15 mouse cellular contexts compared by ENCODE assay signal in genomic region chr4:142066576-142066975, GRCm38 (mm10). TPM values are rescaled to one million over a fixed set of nuclear protein-coding genes. Genes with fewer than 3 reads are reported as not detected.
DNase-seq lines count a peak whose midpoint lies in the region; ATAC-seq and TF ChIP-seq lines count a peak whose summit lies in the region.
"Had no signal": no experiment of that assay in that cellular context is flagged by ENCODE, and none has a peak within 500 bp of the region (broad histone marks: within the 10 kb centered on the region; RNA-seq: fewer than 3 reads in every experiment).

No protein-coding gene starts in this region.

- 43% methylated on average over 4 of the region's 4 CpGs for WGBS in cerebellum, adult 2 months
- 18% methylated on average over 4 of the region's 4 CpGs for WGBS in kidney, adult 2 months
- WGBS in kidney, embryonic 14.5 days, result 50% methylated on average over 4 of the region's 4 CpGs

- TF ChIP-seq CTCF in cerebellum, adult 2 months (IDR thresholded peaks at IDR 0.05; ENCODE audit: borderline replicate concordance, insufficient read depth, low read depth, low read length), result no peak
- no peak for TF ChIP-seq CTCF in kidney, adult 2 months (conservative IDR thresholded peaks at IDR 0.05; ENCODE audit: insufficient read depth, insufficient read length, low read depth, low read length)

- H3K4me2 ChIP-seq in kidney, embryonic 14.5 days (replicated peaks; ENCODE audit: low read depth, low read length), result no peak overlapping the region
- H3K4me2 ChIP-seq: embryonic facial prominence, embryonic 15.5 days; hindbrain, embryonic 14.5 days had no signal

- intact Hi-C loops in left cerebral cortex, postnatal 4 days (cut with DNase I), result no loop called here

- no peak overlapping the region for H3K27ac ChIP-seq in cerebellum, adult 2 months (ENCODE audit: insufficient read depth, low read length)
- H3K27ac ChIP-seq in kidney, adult 2 months (ENCODE audit: insufficient read depth, low read depth, low read length), result peak overlapping the region; percentile 57
- no peak overlapping the region for H3K27ac ChIP-seq in kidney, embryonic 14.5 days (ENCODE audit: low read depth, low read length)
- H3K27ac ChIP-seq: hindbrain, embryonic 14.5 days; macrophage had no signal

- H3K9ac ChIP-seq in kidney, embryonic 14.5 days (ENCODE audit: low read depth, low read length), result no peak overlapping the region
- H3K9ac ChIP-seq: embryonic facial prominence, embryonic 15.5 days; forebrain, postnatal 0 days; hindbrain, embryonic 14.5 days had no signal

- DNase-seq in cerebellum, adult 9-11 months, result peak; percentile 45
- no peak for DNase-seq in cerebellum, adult 2 months
- peak; percentile 72 for DNase-seq in kidney, adult 2 months
- DNase-seq in R1 (ENCODE audit: low read depth, low spot score), result peak; percentile 54
- peak; percentile 69 to 77 for DNase-seq in kidney, postnatal 25 days
- DNase-seq in left cerebral cortex, postnatal 4 days, result no peak
- DNase-seq in spleen, postnatal 36 days (ENCODE audit: low spot score in 2 of 2), result no peak
- DNase-seq: cerebellum, postnatal 36 days; forebrain, postnatal 0 days; right cerebral cortex, postnatal 25 days had no signal

- no peaks in the 10 kb centered on the region for H3K9me3 ChIP-seq in kidney, embryonic 14.5 days (ENCODE audit: control insufficient read depth, low read length)
- H3K9me3 ChIP-seq: embryonic facial prominence, embryonic 15.5 days had no signal

- H3K36me3 ChIP-seq in kidney, adult 2 months (ENCODE audit: control insufficient read depth, insufficient read depth, low read length), result no peaks in the 10 kb centered on the region
- H3K36me3 ChIP-seq in kidney, embryonic 14.5 days (ENCODE audit: control insufficient read depth, insufficient read depth, low read length), result no peaks in the 10 kb centered on the region
- H3K36me3 ChIP-seq: embryonic facial prominence, embryonic 15.5 days had no signal

- H3K4me3 ChIP-seq in cerebellum, adult 2 months (replicated peaks; ENCODE audit: insufficient read depth, low read depth, low read length), result no peak overlapping the region
- no peak overlapping the region for H3K4me3 ChIP-seq in kidney, adult 2 months (ENCODE audit: insufficient read depth, low read depth, low read length)
- no peak overlapping the region for H3K4me3 ChIP-seq in kidney, embryonic 14.5 days (ENCODE audit: low read length)
- H3K4me3 ChIP-seq: embryonic facial prominence, embryonic 15.5 days had no signal

- H3K4me1 ChIP-seq in cerebellum, adult 2 months (ENCODE audit: control insufficient read depth, insufficient read depth, low read length), result peaks cover 63% of the 10 kb centered on the region
- H3K4me1 ChIP-seq in kidney, adult 2 months (ENCODE audit: control insufficient read depth, insufficient read depth, low read length), result peaks cover 59% of the 10 kb centered on the region
- H3K4me1 ChIP-seq in kidney, embryonic 14.5 days (ENCODE audit: control insufficient read depth, insufficient read depth, low read length), result peaks cover 10% of the 10 kb centered on the region

- H3K27me3 ChIP-seq in cerebellum, adult 2 months (ENCODE audit: control insufficient read depth, insufficient read depth, low read length), result no peaks in the 10 kb centered on the region
- no peaks in the 10 kb centered on the region for H3K27me3 ChIP-seq in kidney, adult 2 months (replicated peaks; ENCODE audit: control insufficient read depth, insufficient read depth, low read length)
- 0 out of 2 replicates have a peak, but pooled peaks cover 3% of the 10 kb centered on the region for H3K27me3 ChIP-seq in kidney, embryonic 14.5 days (ENCODE audit: control insufficient read depth, insufficient read depth, low read length)
- H3K27me3 ChIP-seq: embryonic facial prominence, embryonic 15.5 days had no signal

- ATAC-seq in kidney, embryonic 14.5 days (ENCODE audit: low FRiP score, low TSS enrichment), result no peak
- ATAC-seq: forebrain, postnatal 0 days had no signal

- TF ChIP-seq POLR2A in cerebellum, adult 2 months (IDR thresholded peaks at IDR 0.05; ENCODE audit: borderline replicate concordance, insufficient read depth, low read length), result no peak
- TF ChIP-seq POLR2A in kidney, adult 2 months (IDR thresholded peaks at IDR 0.05; ENCODE audit: low read depth, low read length), result no peak

RNA-seq across cellular contexts. Expression of gene Tmem51, which starts 17.5 kb away (rescaled TPM):
- polyA plus RNA-seq in cerebellum, adult 2 months (2012; rRNA removed), result 26.2 and 26.3 TPM in 2 replicates
- polyA plus RNA-seq in kidney, adult 2 months (2012; rRNA removed), result 59.6 and 60.4 TPM in 2 replicates
- 16.7 and 23.0 TPM in 2 replicates for polyA plus RNA-seq in kidney, embryonic 14.5 days (2014; fragmentation: Nextera tagmentation; extraction: Ambion mirVana)
- 1 to 10 TPM; 5.2 to 5.5 TPM for total RNA-seq in left cerebral cortex, postnatal 4 days (2021)
- total RNA-seq: MEL had no signal

RNA-seq across cellular contexts. Expression of gene Fhad1, which starts 51.7 kb away (rescaled TPM):
- polyA plus RNA-seq in cerebellum, adult 2 months (2012; rRNA removed), result 2.1 and 3.4 TPM in 2 replicates
- polyA plus RNA-seq in kidney, adult 2 months (2012; rRNA removed), result 0.18 and 0.28 TPM in 2 replicates
- polyA plus RNA-seq in kidney, embryonic 14.5 days (2014; fragmentation: Nextera tagmentation; extraction: Ambion mirVana), result 0.15 and 0.60 TPM in 2 replicates
- total RNA-seq in left cerebral cortex, postnatal 4 days (2021), result 1 to 10 TPM in 1 of 2 experiments, under 1 TPM in 1; 0.90 to 1.1 TPM
- total RNA-seq: MEL had no signal

Comparison
In these comparisons a context has a peak if more than half of its experiments do, and no peak if none do; other contexts are left out.
1. DNase-seq: peak in cerebellum, adult 9-11 months (single experiment), kidney, adult 2 months (single experiment), R1 (single experiment) and kidney, postnatal 25 days (2 of 2); none in cerebellum, adult 2 months (0 of 2), left cerebral cortex, postnatal 4 days (single experiment) and spleen, postnatal 36 days (0 of 2).